Mouse (Mus musculus): ENCODE data around the gene Clybl. TPM values are rescaled to one million over a fixed set of nuclear protein-coding genes. Genes with fewer than 3 reads are reported as not detected.

Clybl gene
- polyA plus RNA-seq, 1 experiment from 2014 or later, result 34.3 TPM

DNA sequence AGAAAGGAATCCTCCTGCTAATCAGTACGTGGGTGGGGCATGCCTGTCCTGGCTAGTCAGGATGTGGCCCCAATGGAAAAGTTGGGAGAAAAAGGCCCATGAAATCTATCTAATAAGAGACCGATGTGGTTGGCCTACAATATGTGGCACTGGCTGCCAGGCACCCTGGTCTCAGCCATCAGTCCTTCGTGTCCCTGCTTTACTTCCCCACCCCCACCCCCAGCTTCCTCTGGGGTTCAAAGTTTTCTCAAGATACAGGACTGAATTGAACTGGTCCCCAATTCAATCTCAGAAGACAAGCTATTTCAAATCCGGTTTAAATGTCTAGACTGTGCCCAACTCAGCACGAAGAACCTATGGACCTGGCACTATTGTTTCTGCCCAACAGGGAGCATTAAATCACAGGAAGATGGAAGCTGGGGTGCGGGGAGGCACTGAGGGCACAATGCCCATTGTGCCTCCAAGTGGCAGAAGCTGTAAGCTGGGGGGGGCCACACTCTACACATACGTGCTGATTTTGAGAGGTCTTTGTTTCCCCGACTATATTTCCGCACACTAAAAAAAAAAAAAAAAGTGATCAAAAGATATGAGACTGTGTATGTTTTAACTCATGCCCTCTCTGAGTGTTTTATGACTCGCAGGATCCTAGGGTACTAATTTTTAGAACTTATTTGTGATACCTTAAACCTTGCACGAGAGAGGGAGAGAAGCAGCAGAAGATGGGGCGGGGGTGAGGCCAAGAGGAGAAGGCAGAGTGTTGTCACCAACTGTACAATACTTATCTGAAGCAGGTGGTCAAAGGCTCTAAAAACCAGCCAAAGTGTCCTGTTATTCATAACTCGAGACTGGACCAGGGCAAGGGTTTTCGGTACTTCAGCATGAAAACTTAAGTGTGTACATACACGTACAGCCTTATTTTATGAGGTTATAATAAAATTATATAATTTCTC lies 199.7 kb downstream of the Clybl start:
- H3K27me3 ChIP-seq (ENCODE audit: control insufficient read depth, insufficient read depth, low read length), result peaks cover 3% of the 10 kb centered on the region
- H3K4me2 ChIP-seq (ENCODE audit: low read depth, low read length, severe bottlenecking), result no peak overlapping the region
- DNase-seq (ENCODE audit: low spot score), result peak; percentile 46
- no peak overlapping the region for H3K4me3 ChIP-seq (ENCODE audit: low read depth, low read length)
- no peaks in the 10 kb centered on the region for H3K9me3 ChIP-seq (ENCODE audit: control insufficient read depth, low read length)
- no peaks in the 10 kb centered on the region for H3K36me3 ChIP-seq (ENCODE audit: control insufficient read depth, insufficient read depth, low read length)
- peaks cover 13% of the 10 kb centered on the region for H3K4me1 ChIP-seq (replicated peaks; ENCODE audit: control insufficient read depth, insufficient read depth, low read length)
- no peak for ATAC-seq (replicated peaks; ENCODE audit: low FRiP score)
- H3K27ac ChIP-seq (ENCODE audit: low read depth, low read length), result peak overlapping the region; percentile 21; the same call in 1 of the 2 replicates
- no peak overlapping the region for H3K9ac ChIP-seq (ENCODE audit: low read length)
- 58% methylated on average over 15 of the region's 15 CpGs for WGBS

DNA sequence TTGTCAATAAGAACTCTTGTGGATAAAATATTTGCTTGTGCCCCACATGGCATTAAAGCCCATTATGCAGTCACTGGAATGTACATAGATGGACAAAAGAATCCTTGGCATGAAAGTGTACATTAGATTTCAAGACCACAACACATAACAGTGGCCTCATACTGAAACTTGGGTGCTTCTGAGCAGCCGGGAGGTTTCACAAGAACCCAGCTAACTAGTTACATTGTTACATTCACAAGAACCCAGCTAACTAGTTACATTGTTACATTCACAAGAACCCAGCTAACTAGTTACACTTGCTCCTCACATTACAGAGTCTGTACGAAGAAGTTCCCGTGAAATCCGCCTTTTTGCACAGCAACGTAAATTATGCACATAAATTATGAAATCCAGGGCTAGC lies 200.8 kb downstream of the Clybl start:
- no peak for ATAC-seq (replicated peaks; ENCODE audit: low FRiP score)
- H3K27me3 ChIP-seq (ENCODE audit: control insufficient read depth, insufficient read depth, low read length), result 0 out of 2 replicates have a peak, but pooled peaks cover 3% of the 10 kb centered on the region

DNA sequence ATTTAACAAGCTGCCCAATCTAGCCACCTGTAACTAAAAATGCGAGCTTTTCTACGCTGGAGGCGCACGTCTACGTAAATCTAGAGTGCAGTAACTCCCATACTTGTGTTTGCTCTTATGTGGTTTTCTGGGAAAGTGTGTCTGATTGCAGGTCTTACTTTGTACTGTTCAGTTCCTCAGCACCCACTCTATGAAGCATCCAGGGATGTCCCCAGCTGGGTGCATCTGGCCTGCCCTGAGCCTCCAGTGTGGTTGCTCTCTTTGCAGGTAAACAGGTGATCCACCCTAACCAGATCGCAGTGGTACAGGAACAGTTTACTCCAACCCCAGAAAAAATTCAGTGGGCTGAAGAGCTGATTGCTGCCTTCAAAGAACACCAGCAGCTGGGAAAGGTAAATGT lies 202.4 kb downstream of the Clybl start:
- Histone ChIP-seq H3K36me3 (ENCODE audit: control insufficient read depth, insufficient read depth, low read length) (no peaks in the 10 kb centered on the region), H3K9ac (ENCODE audit: low read length) (no peak overlapping the region), H3K27ac (ENCODE audit: low read depth, low read length) (no peak overlapping the region), H3K4me1 (replicated peaks; ENCODE audit: control insufficient read depth, insufficient read depth, low read length) (peaks cover 11% of the 10 kb centered on the region), H3K4me2 (ENCODE audit: low read depth, low read length, severe bottlenecking) (no peak overlapping the region), H3K4me3 (ENCODE audit: low read depth, low read length) (no peak overlapping the region), H3K9me3 (ENCODE audit: control insufficient read depth, low read length) (no peaks in the 10 kb centered on the region), H3K27me3 (ENCODE audit: control insufficient read depth, insufficient read depth, low read length) (0 out of 2 replicates have a peak, but pooled peaks cover 3% of the 10 kb centered on the region)
- DNase-seq (ENCODE audit: low spot score), result peak; percentile 49
- 85% methylated on average over 6 of the region's 6 CpGs for WGBS
- no peak for ATAC-seq (replicated peaks; ENCODE audit: low FRiP score)

More for the DNA sequence above, 200.8 kb downstream of the Clybl start:
- H3K4me2 ChIP-seq (ENCODE audit: low read depth, low read length, severe bottlenecking), result no peak overlapping the region
- no peaks in the 10 kb centered on the region for H3K36me3 ChIP-seq (ENCODE audit: control insufficient read depth, insufficient read depth, low read length)
- DNase-seq (ENCODE audit: low spot score), result no peak
- WGBS, result 58% methylated on average over 5 of the region's 5 CpGs
- no peaks in the 10 kb centered on the region for H3K9me3 ChIP-seq (ENCODE audit: control insufficient read depth, low read length)
- no peak overlapping the region for H3K9ac ChIP-seq (ENCODE audit: low read length)
- no peak overlapping the region for H3K4me3 ChIP-seq (ENCODE audit: low read depth, low read length)
- H3K27ac ChIP-seq (ENCODE audit: low read depth, low read length), result no peak overlapping the region
- peaks cover 9% of the 10 kb centered on the region for H3K4me1 ChIP-seq (replicated peaks; ENCODE audit: control insufficient read depth, insufficient read depth, low read length)

DNA sequence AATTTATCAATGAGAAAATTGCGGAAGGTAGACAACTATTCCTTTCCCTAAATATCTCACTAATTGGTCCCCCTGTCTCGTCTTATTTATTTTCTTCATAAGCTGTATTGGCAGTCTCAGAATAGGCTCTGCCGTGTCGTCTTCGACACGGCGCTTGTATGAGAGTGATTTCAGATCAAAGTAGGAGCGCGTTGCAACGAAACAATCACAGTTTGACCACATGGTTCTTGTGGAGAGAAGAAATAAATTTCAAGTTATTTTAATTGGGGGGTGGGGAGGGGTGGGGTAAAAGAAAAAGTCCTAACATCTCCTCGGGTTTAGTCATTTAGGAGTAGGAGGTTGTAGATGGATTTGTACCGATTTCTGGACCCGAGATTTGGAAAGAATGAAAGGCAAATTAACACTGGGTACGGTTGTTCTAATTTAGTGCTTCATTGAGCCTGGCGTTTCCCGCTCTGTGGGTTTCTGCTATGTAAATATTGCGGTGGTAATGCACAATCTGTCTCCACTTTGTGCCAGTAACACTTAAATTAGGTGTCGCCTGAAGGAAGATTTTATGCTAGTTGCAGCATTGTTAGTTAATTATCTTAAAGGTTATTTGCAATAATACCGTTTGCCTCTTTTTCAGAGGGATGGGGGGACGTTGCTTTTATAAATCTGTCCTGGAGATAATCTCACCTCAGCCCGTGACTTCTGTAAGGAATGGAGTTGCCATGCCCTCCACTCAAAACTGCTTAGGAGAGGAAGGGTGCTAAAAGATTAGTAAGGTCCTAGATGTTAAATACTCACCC lies 203.1 kb downstream of the Clybl start:
- Histone ChIP-seq H3K9me3 (ENCODE audit: control insufficient read depth, low read length) (no peaks in the 10 kb centered on the region), H3K4me3 (ENCODE audit: low read depth, low read length) (no peak overlapping the region), H3K4me2 (ENCODE audit: low read depth, low read length, severe bottlenecking) (peak overlapping the region; percentile 26; the same call in 1 of the 2 replicates), H3K27ac (ENCODE audit: low read depth, low read length) (no peak overlapping the region), H3K4me1 (replicated peaks; ENCODE audit: control insufficient read depth, insufficient read depth, low read length) (peaks cover 11% of the 10 kb centered on the region), H3K36me3 (ENCODE audit: control insufficient read depth, insufficient read depth, low read length) (no peaks in the 10 kb centered on the region), H3K27me3 (ENCODE audit: control insufficient read depth, insufficient read depth, low read length) (0 out of 2 replicates have a peak, but pooled peaks cover 3% of the 10 kb centered on the region), H3K9ac (ENCODE audit: low read length) (no peak overlapping the region)
- ATAC-seq (replicated peaks; ENCODE audit: low FRiP score) (no peak), DNase-seq (ENCODE audit: low spot score) (peak; percentile 37)
- WGBS, result 32% methylated on average over 21 of the region's 21 CpGs

DNA sequence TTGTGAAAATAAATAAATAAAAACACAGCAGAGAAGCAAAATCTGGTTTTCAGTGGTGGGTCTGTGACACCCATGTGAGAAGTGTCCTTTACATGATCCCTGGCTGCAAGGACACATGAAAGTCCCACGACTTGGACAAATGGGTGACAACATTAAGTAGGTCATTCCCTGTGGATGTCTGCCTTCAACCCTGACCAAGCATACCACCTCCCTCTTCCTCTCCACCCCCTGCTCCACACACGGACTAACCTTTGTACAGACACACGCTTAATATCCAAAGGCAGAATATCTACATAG lies 203.7 kb downstream of the Clybl start:
- DNase-seq (ENCODE audit: low spot score) (peak; percentile 38), ATAC-seq (replicated peaks; ENCODE audit: low FRiP score) (no peak)
- Histone ChIP-seq H3K27me3 (ENCODE audit: control insufficient read depth, insufficient read depth, low read length) (0 out of 2 replicates have a peak, but pooled peaks cover 3% of the 10 kb centered on the region), H3K9me3 (ENCODE audit: control insufficient read depth, low read length) (no peaks in the 10 kb centered on the region), H3K4me3 (ENCODE audit: low read depth, low read length) (no peak overlapping the region), H3K4me1 (replicated peaks; ENCODE audit: control insufficient read depth, insufficient read depth, low read length) (peaks cover 11% of the 10 kb centered on the region), H3K27ac (ENCODE audit: low read depth, low read length) (no peak overlapping the region), H3K9ac (ENCODE audit: low read length) (no peak overlapping the region), H3K4me2 (ENCODE audit: low read depth, low read length, severe bottlenecking) (no peak overlapping the region), H3K36me3 (ENCODE audit: control insufficient read depth, insufficient read depth, low read length) (no peaks in the 10 kb centered on the region)
- WGBS, result 84% methylated on average over 3 of the region's 3 CpGs

DNA sequence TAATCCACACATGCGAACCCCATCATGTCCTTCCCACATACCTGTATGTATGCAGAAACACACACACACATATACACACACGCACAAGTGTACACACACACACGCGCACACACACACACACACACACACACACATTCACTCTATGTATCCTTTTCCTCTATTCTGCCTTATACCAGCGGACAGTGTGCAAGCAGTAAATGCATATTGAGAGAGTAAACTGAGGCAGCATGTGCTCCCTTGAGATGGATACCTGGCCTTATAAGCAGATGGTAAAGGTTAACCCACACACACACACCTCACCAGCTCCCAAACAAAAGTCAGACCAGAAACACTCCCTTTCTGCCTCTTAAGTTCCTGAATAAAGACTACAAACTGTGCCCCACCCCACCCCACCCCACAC lies 204.3 kb downstream of the Clybl start:
- DNase-seq (ENCODE audit: low spot score) (peak; percentile 19), ATAC-seq (replicated peaks; ENCODE audit: low FRiP score) (no peak)
- H3K36me3 ChIP-seq (ENCODE audit: control insufficient read depth, insufficient read depth, low read length), result no peaks in the 10 kb centered on the region
- no peak overlapping the region for H3K4me2 ChIP-seq (ENCODE audit: low read depth, low read length, severe bottlenecking)
- H3K27ac ChIP-seq (ENCODE audit: low read depth, low read length), result no peak overlapping the region
- peaks cover 11% of the 10 kb centered on the region for H3K4me1 ChIP-seq (replicated peaks; ENCODE audit: control insufficient read depth, insufficient read depth, low read length)
- H3K4me3 ChIP-seq (ENCODE audit: low read depth, low read length), result no peak overlapping the region
- no peak overlapping the region for H3K9ac ChIP-seq (ENCODE audit: low read length)
- no peaks in the 10 kb centered on the region for H3K9me3 ChIP-seq (ENCODE audit: control insufficient read depth, low read length)
- peaks cover 3% of the 10 kb centered on the region; the same call in 1 of the 2 replicates for H3K27me3 ChIP-seq (ENCODE audit: control insufficient read depth, insufficient read depth, low read length)
- 96% methylated on average over 5 of the region's 5 CpGs for WGBS

DNA sequence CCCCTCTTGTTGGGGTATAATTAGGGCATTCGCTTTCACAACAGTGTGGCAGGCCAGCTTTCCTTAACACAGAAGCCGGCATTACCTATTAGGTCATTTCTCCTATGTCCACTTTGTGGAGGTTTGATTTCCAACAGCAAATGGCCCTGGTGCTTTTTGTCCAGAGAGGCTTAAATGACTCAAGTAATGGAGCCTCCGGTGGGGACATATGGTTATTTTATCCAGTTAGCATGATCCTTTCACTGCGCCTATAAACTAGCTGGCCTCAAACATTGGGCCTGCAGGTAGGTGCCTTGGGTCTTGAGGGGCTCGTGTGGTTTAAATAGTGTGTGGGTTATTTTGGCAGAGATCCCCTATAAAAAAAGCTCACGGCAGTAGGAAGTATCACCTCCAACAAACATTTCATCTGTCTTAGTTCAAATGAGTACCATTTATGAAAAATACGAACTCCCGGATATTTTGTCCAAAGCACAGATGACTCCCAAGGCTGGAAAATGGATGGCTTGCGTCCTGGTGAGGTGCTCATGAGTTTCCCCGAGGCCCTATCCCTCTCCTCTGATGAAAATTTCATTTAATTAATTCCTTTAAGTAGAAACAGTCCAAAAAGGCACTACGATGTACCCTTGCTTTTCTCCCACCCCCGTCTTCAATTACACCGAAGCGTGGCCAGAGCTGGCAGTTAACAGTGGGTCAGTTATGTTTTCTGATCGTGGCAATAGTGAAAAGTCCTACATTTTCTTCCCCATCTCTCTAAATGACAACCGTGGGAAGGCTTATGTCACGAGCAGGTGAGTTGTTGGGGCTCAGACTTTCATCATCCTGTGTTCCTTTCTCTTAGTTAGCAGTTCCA lies 205.0 kb downstream of the Clybl start:
- WGBS, result 86% methylated on average over 17 of the region's 17 CpGs
- no peaks in the 10 kb centered on the region for H3K36me3 ChIP-seq (ENCODE audit: control insufficient read depth, insufficient read depth, low read length)
- ATAC-seq (replicated peaks; ENCODE audit: low FRiP score) (no peak), DNase-seq (ENCODE audit: low spot score) (peak; percentile 24)
- H3K9me3 ChIP-seq (ENCODE audit: control insufficient read depth, low read length), result no peaks in the 10 kb centered on the region
- peaks cover 3% of the 10 kb centered on the region; the same call in 1 of the 2 replicates for H3K27me3 ChIP-seq (ENCODE audit: control insufficient read depth, insufficient read depth, low read length)
- H3K4me3 ChIP-seq (ENCODE audit: low read depth, low read length), result no peak overlapping the region
- no peak overlapping the region for H3K9ac ChIP-seq (ENCODE audit: low read length)
- no peak overlapping the region for H3K4me2 ChIP-seq (ENCODE audit: low read depth, low read length, severe bottlenecking)
- no peak overlapping the region for H3K27ac ChIP-seq (ENCODE audit: low read depth, low read length)
- peaks cover 11% of the 10 kb centered on the region for H3K4me1 ChIP-seq (replicated peaks; ENCODE audit: control insufficient read depth, insufficient read depth, low read length)

DNA sequence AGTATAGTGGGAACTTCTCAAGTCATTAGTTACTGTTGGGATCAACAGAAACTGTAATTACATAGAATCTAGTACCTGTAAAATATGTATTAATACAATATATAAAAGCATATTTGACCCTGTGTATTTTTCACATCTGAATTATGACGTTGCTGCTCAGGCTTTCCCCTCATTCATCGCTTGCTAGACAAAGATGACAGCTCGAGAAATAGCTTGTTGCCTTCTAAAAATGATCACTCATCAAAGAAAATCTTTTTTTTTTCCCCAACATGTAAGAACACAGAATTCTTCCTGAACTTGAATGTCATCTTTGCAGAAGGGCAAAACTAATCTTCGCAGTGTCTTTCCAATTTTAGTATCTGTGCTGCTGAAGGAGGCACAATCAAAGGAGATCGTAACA lies 206.3 kb downstream of the Clybl start:
- WGBS, result 93% methylated on average over 5 of the region's 5 CpGs
- ATAC-seq (replicated peaks; ENCODE audit: low FRiP score) (no peak), DNase-seq (ENCODE audit: low spot score) (no peak)
- Histone ChIP-seq H3K4me3 (ENCODE audit: low read depth, low read length) (no peak overlapping the region), H3K9me3 (ENCODE audit: control insufficient read depth, low read length) (no peaks in the 10 kb centered on the region), H3K4me2 (ENCODE audit: low read depth, low read length, severe bottlenecking) (no peak overlapping the region), H3K4me1 (replicated peaks; ENCODE audit: control insufficient read depth, insufficient read depth, low read length) (peaks cover 11% of the 10 kb centered on the region), H3K27me3 (ENCODE audit: control insufficient read depth, insufficient read depth, low read length) (peaks cover 3% of the 10 kb centered on the region; the same call in 1 of the 2 replicates), H3K27ac (ENCODE audit: low read depth, low read length) (no peak overlapping the region), H3K36me3 (ENCODE audit: control insufficient read depth, insufficient read depth, low read length) (no peaks in the 10 kb centered on the region), H3K9ac (ENCODE audit: low read length) (no peak overlapping the region)
